Mouse (Mus musculus) liver, embryonic 13.5 days (tissue): ENCODE results near the gene Irf1. TPM values are rescaled to one million over a fixed set of nuclear protein-coding genes. Genes with fewer than 3 reads are reported as not detected.

ENCODE experiments used
- ATAC-seq: fragments of 200-750 bp; cut with Nextera tagmentation; 2 replicates; pipeline ENCODE4 v1.8.0; 2017; ENCODE audit warnings: low read depth, mild to moderate bottlenecking, moderate number of reproducible peaks, moderate library complexity
- DNase-seq: peaks from one replicate; pipeline ENCODE4 v3.0.0; 2022
- H3K27ac ChIP-seq: fragments of 300-500 bp; sonication (generic); 2 replicates; pipeline ENCODE4 v1.5.1; 2015; ENCODE audit warnings: moderate library complexity, mild to moderate bottlenecking, inconsistent platforms
- H3K27me3 ChIP-seq: fragments of 300-500 bp; sonication (generic); 2 replicates; pipeline ENCODE4 v1.6.1; 2015; ENCODE audit warnings: mild to moderate bottlenecking, inconsistent platforms
- H3K36me3 ChIP-seq: fragments of 300-500 bp; sonication (generic); 2 replicates; pipeline ENCODE4 v1.6.1; 2015; ENCODE audit warnings: mild to moderate bottlenecking, inconsistent platforms
- H3K4me1 ChIP-seq: fragments of 300-500 bp; sonication (generic); replicated peaks from 2 replicates; pipeline ENCODE4 v1.6.1; 2015; ENCODE audit warnings: inconsistent platforms
- H3K4me2 ChIP-seq: fragments of 300-500 bp; sonication (generic); 2 replicates; pipeline ENCODE4 v1.6.1; 2015; ENCODE audit warnings: inconsistent platforms, mild to moderate bottlenecking, moderate library complexity
- H3K4me3 ChIP-seq: fragments of 300-500 bp; sonication (generic); replicated peaks from 2 replicates; pipeline ENCODE4 v1.5.1; 2015; ENCODE audit warnings: mild to moderate bottlenecking, inconsistent platforms
- H3K9ac ChIP-seq: fragments of 300-500 bp; sonication (generic); 2 replicates; pipeline ENCODE4 v1.6.1; 2015; ENCODE audit warnings: mild to moderate bottlenecking, inconsistent platforms
- H3K9me3 ChIP-seq: fragments of 300-500 bp; sonication (generic); replicated peaks from 2 replicates; pipeline ENCODE4 v1.6.1; 2016; ENCODE audit warnings: inconsistent platforms
- WGBS: fragments of 180-500 bp; shearing (Covaris S2); methylation state at CpG from one replicate; pipeline ENCODE4 v1.1.7; 2015; ENCODE audit not compliant: insufficient replicate concordance; 5-methylcytosine and 5-hydroxymethylcytosine counted together
- microRNA-seq: library from miRNA; unstranded; fragments of <30 nt; microRNA quantifications from one replicate; pipeline ENCODE4, GENCODE M21; 2016
- polyA plus RNA-seq: library from polyadenylated mRNA; unstranded; fragments of >200 nt; fragmentation: Nextera tagmentation; extraction: Ambion mirVana; gene quantifications from 2 replicates; pipeline ENCODE4 v1.2.1, GENCODE M21; 2015

Gene Irf1
- polyA plus RNA-seq, 1 experiment from 2014 or later: 6.7 TPM

DNA sequence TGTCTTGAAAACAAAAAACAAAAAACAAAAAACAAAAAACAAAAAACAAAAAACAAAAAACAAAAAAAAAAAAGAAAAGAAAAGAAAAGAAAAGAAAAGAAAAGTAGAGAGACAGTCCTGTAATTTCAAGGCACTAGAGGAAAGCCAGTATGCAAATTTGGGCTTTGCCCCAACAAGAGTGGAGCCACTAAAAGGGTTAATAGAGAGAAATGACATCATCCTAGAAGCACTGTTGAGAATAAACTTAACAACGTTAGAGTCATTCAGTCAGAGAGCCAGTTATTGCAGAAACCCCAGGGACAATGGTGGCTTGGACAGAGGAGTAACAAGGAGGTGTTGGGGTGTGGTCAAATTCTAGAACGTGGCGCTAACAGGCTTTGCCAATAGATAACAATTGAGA, 45.0 kb downstream of the Irf1 start:
- 43% methylated on average over 3 of the region's 3 CpGs for WGBS
- no peaks in the 10 kb centered on the region for H3K9me3 ChIP-seq
- H3K27me3 ChIP-seq: no peaks in the 10 kb centered on the region
- H3K4me3 ChIP-seq: no peak overlapping the region
- H3K9ac ChIP-seq: no peak overlapping the region
- H3K4me1 ChIP-seq: no peaks in the 10 kb centered on the region; the same call in 1 of the 2 replicates
- H3K36me3 ChIP-seq: no peaks in the 10 kb centered on the region
- no peak for ATAC-seq
- no peak overlapping the region for H3K27ac ChIP-seq
- H3K4me2 ChIP-seq: no peak overlapping the region
- no peak for DNase-seq

DNA sequence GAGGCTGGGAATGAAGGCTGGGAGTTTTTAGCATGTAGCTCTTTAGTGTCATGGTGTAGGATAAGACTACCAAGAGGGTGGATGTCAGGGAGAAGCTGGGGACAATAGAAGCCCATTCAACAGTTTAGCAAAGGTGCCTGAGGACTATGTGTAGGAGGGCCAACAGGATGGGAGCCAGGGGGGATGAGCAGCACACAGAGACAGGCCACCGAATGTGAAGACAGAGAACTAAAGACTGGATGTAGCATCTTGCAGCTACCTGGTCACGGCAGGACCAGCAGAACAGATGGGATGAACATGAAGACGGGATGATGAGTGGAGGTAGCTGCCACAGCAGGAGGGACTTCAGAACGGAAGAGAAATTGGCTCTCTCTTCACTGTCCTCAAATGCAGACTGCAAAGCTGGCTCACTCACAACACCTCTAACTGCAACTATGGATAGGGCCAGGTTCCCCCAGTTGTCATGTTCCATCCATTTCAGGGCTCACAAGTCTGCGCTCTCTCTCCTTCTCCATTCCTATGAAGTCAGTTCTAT, 47.1 kb downstream of the Irf1 start:
- H3K27me3 ChIP-seq: no peaks in the 10 kb centered on the region
- H3K36me3 ChIP-seq: no peaks in the 10 kb centered on the region
- no peaks in the 10 kb centered on the region; the same call in 1 of the 2 replicates for H3K4me1 ChIP-seq
- H3K27ac ChIP-seq: no peak overlapping the region
- DNase-seq (no peak), ATAC-seq (no peak)
- no peak overlapping the region for H3K9ac ChIP-seq
- no peaks in the 10 kb centered on the region for H3K9me3 ChIP-seq
- WGBS: 74% methylated on average over 5 of the region's 5 CpGs
- no peak overlapping the region for H3K4me3 ChIP-seq
- H3K4me2 ChIP-seq: no peak overlapping the region

DNA sequence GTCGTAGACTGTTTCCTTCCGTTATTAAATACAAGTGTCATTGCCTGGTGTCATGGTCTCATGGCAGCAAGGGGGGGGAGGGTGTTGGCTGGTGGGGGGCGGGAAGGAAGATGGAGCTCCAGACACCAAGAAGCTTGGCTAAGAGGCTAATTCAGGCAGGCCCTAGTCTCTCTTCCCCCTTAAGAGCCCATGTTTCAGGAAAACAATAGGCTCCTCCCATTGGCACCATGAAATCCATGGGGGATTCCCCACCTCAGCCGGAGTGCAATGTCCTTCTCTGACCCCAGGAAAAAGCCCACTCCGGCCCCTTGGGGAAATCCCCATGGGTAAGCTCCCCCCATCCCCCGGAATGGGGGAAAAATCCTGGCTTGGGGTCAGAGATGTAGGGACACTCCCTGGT, 49.0 kb downstream of the Irf1 start:
- Histone ChIP-seq H3K27ac (no peak overlapping the region), H3K36me3 (no peaks in the 10 kb centered on the region), H3K9me3 (no peaks in the 10 kb centered on the region), H3K9ac (no peak overlapping the region), H3K4me3 (no peak overlapping the region), H3K4me1 (no peaks in the 10 kb centered on the region; the same call in 1 of the 2 replicates), H3K27me3 (no peaks in the 10 kb centered on the region), H3K4me2 (no peak overlapping the region)
- WGBS: 51% methylated on average over 6 of the region's 6 CpGs
- ATAC-seq (no peak), DNase-seq (no peak)

DNA sequence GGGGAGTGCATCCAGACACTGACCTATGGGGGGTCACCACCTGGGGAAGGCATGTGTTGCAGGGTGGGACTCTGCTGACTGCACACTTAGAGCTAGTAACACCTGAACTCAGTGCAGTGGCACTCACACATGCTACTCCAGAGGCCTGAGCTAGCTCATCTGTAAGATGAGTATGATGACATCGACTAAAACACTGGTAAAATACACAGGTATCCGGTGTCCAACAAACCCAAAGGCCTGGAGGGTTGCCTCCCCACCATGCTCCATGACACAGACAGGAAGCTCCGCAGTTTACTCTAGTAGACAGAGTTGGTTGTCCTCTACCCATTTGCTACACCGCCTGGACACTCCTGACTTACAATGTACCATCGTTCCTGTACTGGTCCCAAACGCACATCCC, 49.7 kb downstream of the Irf1 start:
- no peak overlapping the region for H3K4me3 ChIP-seq
- no peak for ATAC-seq
- no peak overlapping the region for H3K27ac ChIP-seq
- DNase-seq: no peak
- H3K9me3 ChIP-seq: no peaks in the 10 kb centered on the region
- H3K4me2 ChIP-seq: no peak overlapping the region
- H3K27me3 ChIP-seq: no peaks in the 10 kb centered on the region
- H3K36me3 ChIP-seq: no peaks in the 10 kb centered on the region
- H3K4me1 ChIP-seq: no peaks in the 10 kb centered on the region; the same call in 1 of the 2 replicates
- 83% methylated on average over 6 of the region's 6 CpGs for whole genome bisulfite sequencing
- H3K9ac ChIP-seq: no peak overlapping the region

DNA sequence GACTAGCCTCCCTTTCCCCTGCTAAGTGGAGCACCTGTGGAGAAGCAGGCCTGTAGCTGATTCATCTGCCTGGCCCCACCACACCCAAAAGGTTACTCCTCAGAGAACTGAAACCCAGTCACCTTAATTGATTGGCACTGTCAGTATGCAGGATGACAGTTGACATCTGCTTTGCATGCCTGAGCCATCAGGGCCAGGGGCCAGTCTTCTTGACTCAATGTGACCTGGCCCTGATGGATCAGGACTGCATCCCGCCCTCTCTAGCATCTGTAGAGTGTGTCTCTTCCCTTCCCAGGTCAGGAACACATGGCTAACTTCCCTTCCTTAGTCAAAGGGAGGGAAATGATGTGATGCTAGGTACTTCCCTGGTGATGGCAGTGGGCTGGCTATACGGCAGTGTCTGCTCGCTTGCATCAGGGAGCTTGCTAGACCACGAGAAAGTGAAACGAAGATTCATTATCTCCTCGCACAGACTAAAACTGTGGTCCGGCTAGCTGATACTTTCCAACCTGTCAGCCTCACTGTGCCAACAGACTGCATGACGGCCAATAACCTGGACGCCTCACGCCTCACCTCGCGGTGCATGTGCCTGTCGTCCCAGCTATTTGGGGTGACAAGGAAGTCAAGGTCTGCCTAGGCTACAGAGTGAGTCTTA, 50.8 kb downstream of the Irf1 start:
- H3K4me3 ChIP-seq: no peak overlapping the region
- 46% methylated on average over 13 of the region's 13 CpGs for WGBS
- H3K9ac ChIP-seq: no peak overlapping the region
- no peaks in the 10 kb centered on the region for H3K36me3 ChIP-seq
- no peaks in the 10 kb centered on the region; the same call in 1 of the 2 replicates for H3K4me1 ChIP-seq
- H3K27ac ChIP-seq: no peak overlapping the region
- no peak overlapping the region for H3K4me2 ChIP-seq
- DNase-seq: no peak
- ATAC-seq: no peak
- no peaks in the 10 kb centered on the region for H3K27me3 ChIP-seq
- H3K9me3 ChIP-seq: no peaks in the 10 kb centered on the region

DNA sequence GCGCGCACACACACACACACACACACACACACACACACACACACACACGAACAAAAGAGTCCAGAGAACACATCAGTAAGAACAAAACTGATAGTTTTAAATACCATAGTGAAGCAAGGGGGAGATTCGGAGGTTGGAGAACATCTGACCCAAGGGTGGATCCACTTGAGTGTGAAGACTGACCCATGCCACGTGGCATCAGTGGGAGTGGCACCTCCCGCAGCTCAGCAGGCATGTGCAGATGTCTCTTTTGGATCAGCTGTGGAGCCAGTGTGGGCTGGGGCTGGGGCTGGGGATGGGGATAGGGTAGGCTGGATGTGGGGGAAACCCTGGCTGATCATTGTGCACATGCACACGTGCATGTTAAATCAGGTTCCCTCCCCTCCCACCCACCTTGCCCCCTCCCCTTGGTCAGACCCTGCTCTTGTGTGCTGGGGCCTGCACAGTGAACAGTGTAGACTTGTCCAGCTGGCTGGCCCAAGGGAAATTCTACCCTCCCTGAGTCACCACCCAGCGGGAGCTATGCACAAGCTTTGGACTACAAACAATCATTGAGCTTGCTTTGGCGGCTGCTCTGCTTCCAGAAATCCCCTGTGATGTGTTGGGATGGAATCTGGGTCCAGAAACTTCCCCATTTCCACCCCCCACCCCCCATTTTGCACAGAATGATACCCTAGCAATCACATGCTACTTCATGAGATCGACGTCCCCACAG, 51.6 kb downstream of the Irf1 start:
- H3K4me1 ChIP-seq: no peaks in the 10 kb centered on the region; the same call in 1 of the 2 replicates
- no peak overlapping the region for H3K9ac ChIP-seq
- H3K4me3 ChIP-seq: no peak overlapping the region
- no peak for DNase-seq
- 67% methylated on average over 11 of the region's 11 CpGs for WGBS
- H3K4me2 ChIP-seq: no peak overlapping the region
- H3K27ac ChIP-seq: no peak overlapping the region
- no peaks in the 10 kb centered on the region for H3K9me3 ChIP-seq
- no peak for ATAC-seq
- no peaks in the 10 kb centered on the region for H3K27me3 ChIP-seq
- H3K36me3 ChIP-seq: no peaks in the 10 kb centered on the region

DNA sequence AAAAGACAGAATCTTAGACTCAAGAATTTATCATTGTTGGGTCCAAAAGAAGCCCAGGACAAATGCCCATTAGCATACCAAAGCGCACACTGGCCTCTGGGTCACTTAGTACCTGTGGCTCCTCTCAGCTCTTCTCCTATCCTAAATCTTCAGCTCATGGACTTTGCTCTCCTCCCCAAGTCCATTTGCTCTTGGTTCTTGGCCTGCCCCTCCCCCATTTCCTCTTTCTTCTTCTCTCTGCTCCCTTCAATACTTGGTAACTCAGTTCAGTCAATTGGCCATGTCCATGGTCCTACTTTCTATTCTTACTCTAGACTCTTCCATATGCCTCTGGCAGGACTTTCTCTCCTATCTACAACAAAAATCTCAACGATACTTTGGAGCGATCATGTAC, 52.1 kb downstream of the Irf1 start:
- ATAC-seq (no peak), DNase-seq (no peak)
- Histone ChIP-seq H3K4me1 (no peaks in the 10 kb centered on the region; the same call in 1 of the 2 replicates), H3K36me3 (no peaks in the 10 kb centered on the region), H3K4me2 (no peak overlapping the region), H3K27ac (no peak overlapping the region), H3K9me3 (no peaks in the 10 kb centered on the region), H3K4me3 (no peak overlapping the region), H3K27me3 (no peaks in the 10 kb centered on the region), H3K9ac (no peak overlapping the region)
- 67% methylated on average over 3 of the region's 3 CpGs for WGBS

DNA sequence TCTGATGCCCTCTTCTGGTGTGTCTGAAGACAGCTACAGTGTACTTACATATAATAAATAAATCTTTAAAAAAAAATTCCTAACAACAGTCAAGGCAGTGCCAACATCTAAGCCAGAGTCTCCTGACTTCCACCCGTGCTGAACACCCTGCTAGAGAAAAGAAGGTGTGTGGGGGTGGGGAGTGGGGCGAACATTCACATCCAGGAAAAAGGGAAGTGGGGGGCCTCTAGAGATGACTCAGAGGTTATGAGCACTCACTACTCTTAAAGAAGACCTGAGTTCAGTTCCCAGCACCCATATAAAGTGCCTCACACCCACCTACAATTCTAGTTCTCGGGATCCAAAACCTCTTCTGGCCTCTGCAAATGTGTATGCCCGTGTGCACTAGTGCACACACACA, 55.6 kb downstream of the Irf1 start:
- Histone ChIP-seq H3K9ac (no peak overlapping the region), H3K4me2 (no peak overlapping the region), H3K27me3 (no peaks in the 10 kb centered on the region), H3K27ac (no peak overlapping the region), H3K9me3 (no peaks in the 10 kb centered on the region), H3K36me3 (no peaks in the 10 kb centered on the region), H3K4me3 (no peak overlapping the region), H3K4me1 (no peaks in the 10 kb centered on the region)
- 40% methylated on average over 4 of the region's 4 CpGs for WGBS
- ATAC-seq (no peak), DNase-seq (no peak)

Small RNAs within 50 kb of the gene (microRNA-seq; reads per million reads assigned to microRNA genes)
- not detected for gene Mir7671

Other genes with a start within 250 kb of the Irf1 start
- gene Kif3a, start 202.6 kb upstream of the Irf1 start, polyA plus RNA-seq: 13.3 and 13.8 TPM in 2 replicates
- gene Il4, start 151.3 kb upstream of the Irf1 start, polyA plus RNA-seq: 0.60 and 0.82 TPM in 2 replicates
- not detected in 2 replicates for gene Il13, start 135.3 kb upstream of the Irf1 start, polyA plus RNA-seq
- gene Rad50, start 62.7 kb upstream of the Irf1 start, polyA plus RNA-seq: 19.5 and 24.1 TPM in 2 replicates
- not detected in 2 replicates for gene Il5, start 49.2 kb upstream of the Irf1 start, polyA plus RNA-seq
- gene Gm17334, start 3.2 kb downstream of the Irf1 start, polyA plus RNA-seq: not detected in 2 replicates
- 0.14 TPM in 1 of 2 replicates, not detected in the other for gene Gm12216, start 89.2 kb downstream of the Irf1 start, polyA plus RNA-seq
- 2.4 and 3.2 TPM in 2 replicates for gene Slc22a5, start 121.6 kb downstream of the Irf1 start, polyA plus RNA-seq
- gene Slc22a21, start 210.3 kb downstream of the Irf1 start, polyA plus RNA-seq: 1.1 and 1.6 TPM in 2 replicates